Mouse (Mus musculus): ENCODE measurements around the gene Bmx.

GRCm38 (mm10) chrX:164175780-164176179 lies 82.2 kb downstream of the Bmx start:
- no peak for TF ChIP-seq POLR2A (IDR thresholded peaks at IDR 0.05; ENCODE audit: low read depth, low read length)
- no peak for TF ChIP-seq CTCF (IDR thresholded peaks at IDR 0.05; ENCODE audit: borderline replicate concordance, insufficient read depth, low read length)
